Mouse (Mus musculus): Measurements from ENCODE around the gene Ush2a.
A peak's percentile ranks its signal among the peaks of the same experiment; 100 is the strongest.

Gene Ush2a

GRCm38 (mm10) chr1:188261903-188262682 lies at the start of gene Ush2a:
Gene Ush2a (plus strand): TSS chr1:188262023.
- ATAC-seq (ENCODE audit: low TSS enrichment): no peak

GRCm38 (mm10) chr1:188214885-188215611 lies 46.8 kb upstream of the Ush2a start:
- peak; percentile 56 for ATAC-seq (ENCODE audit: low TSS enrichment)

- peak; percentile 93 for ATAC-seq (ENCODE audit: low TSS enrichment)
Measured at GRCm38 (mm10) chr1:188221226-188221792, 40.5 kb upstream of the Ush2a start.

GRCm38 (mm10) chr1:188233036-188233724 lies 28.6 kb upstream of the Ush2a start:
- ATAC-seq (ENCODE audit: low TSS enrichment): peak; percentile 69

- ATAC-seq (ENCODE audit: low TSS enrichment): no peak
Measured at GRCm38 (mm10) chr1:188238636-188239035, 23.2 kb upstream of the Ush2a start.

- no peak for ATAC-seq (ENCODE audit: low TSS enrichment)
Measured at GRCm38 (mm10) chr1:188241766-188242165, 20.1 kb upstream of the Ush2a start.

GRCm38 (mm10) chr1:188257500-188257899 lies 4.3 kb upstream of the Ush2a start:
- ATAC-seq (ENCODE audit: low TSS enrichment): peak; percentile 93

GRCm38 (mm10) chr1:188260259-188261107 lies 1.3 kb upstream of the Ush2a start:
- no peak for ATAC-seq (ENCODE audit: low TSS enrichment)

- no peak for ATAC-seq (ENCODE audit: low TSS enrichment)
Measured at GRCm38 (mm10) chr1:188267127-188267722, 5.4 kb downstream of the Ush2a start.

GRCm38 (mm10) chr1:188269071-188269470 lies 7.2 kb downstream of the Ush2a start:
- no peak for ATAC-seq (ENCODE audit: low TSS enrichment)

GRCm38 (mm10) chr1:188313303-188313702 lies 51.5 kb downstream of the Ush2a start:
- peak; percentile 82 for ATAC-seq (ENCODE audit: low TSS enrichment)

- no peak for ATAC-seq (ENCODE audit: low TSS enrichment)
Measured at GRCm38 (mm10) chr1:188316574-188316973, 54.8 kb downstream of the Ush2a start.

GRCm38 (mm10) chr1:188320204-188320603 lies 58.4 kb downstream of the Ush2a start:
- peak; percentile 86 for ATAC-seq (ENCODE audit: low TSS enrichment)

GRCm38 (mm10) chr1:188321534-188321933 lies 59.7 kb downstream of the Ush2a start:
- no peak for ATAC-seq (ENCODE audit: low TSS enrichment)

GRCm38 (mm10) chr1:188330406-188330805 lies 68.6 kb downstream of the Ush2a start:
- no peak for ATAC-seq (ENCODE audit: low TSS enrichment)

GRCm38 (mm10) chr1:188333936-188334335 lies 72.1 kb downstream of the Ush2a start:
- no peak for ATAC-seq (ENCODE audit: low TSS enrichment)

- no peak for ATAC-seq (ENCODE audit: low TSS enrichment)
Measured at GRCm38 (mm10) chr1:188347762-188348161, 85.9 kb downstream of the Ush2a start.

- ATAC-seq (ENCODE audit: low TSS enrichment): no peak
Measured at GRCm38 (mm10) chr1:188354726-188355125, 92.9 kb downstream of the Ush2a start.

GRCm38 (mm10) chr1:188363548-188363947 lies 101.7 kb downstream of the Ush2a start:
- ATAC-seq (ENCODE audit: low TSS enrichment): no peak

GRCm38 (mm10) chr1:188385180-188385579 lies 123.4 kb downstream of the Ush2a start:
- ATAC-seq (ENCODE audit: low TSS enrichment): no peak
